Mouse (Mus musculus) kidney, adult 11 months (tissue): Measurements from ENCODE around the gene Pld2.
"Not testable (repeated sequence)": the region's sequence is repeated elsewhere in the genome, so short reads cannot be mapped to it uniquely, and the experiment has no call there.

Source experiments
- DNase-seq: peaks from one replicate; pipeline ENCODE4 v3.0.0; 2022

The Pld2 gene

GRCm38 (mm10) chr11:70526211-70526610, 13.7 kb upstream of the Pld2 start:
- no peak for DNase-seq

GRCm38 (mm10) chr11:70528610-70529009, 11.3 kb upstream of the Pld2 start:
- DNase-seq, result no peak

GRCm38 (mm10) chr11:70531065-70531464, 8.8 kb upstream of the Pld2 start:
- not testable (repeated sequence) for DNase-seq

GRCm38 (mm10) chr11:70532839-70533238, 7.0 kb upstream of the Pld2 start, which contains the start of gene Gm40193:
Gene Gm40193, minus strand, starts transcription at chr11:70532939.
- no peak for DNase-seq

GRCm38 (mm10) chr11:70539423-70539822, 441 bp upstream of the Pld2 start:
- no peak for DNase-seq

GRCm38 (mm10) chr11:70540928-70541327, 1.1 kb downstream of the Pld2 start:
- no peak for DNase-seq

- DNase-seq, result no peak
Measured at GRCm38 (mm10) chr11:70541415-70541814, 1.6 kb downstream of the Pld2 start.

GRCm38 (mm10) chr11:70544496-70544895, 4.6 kb downstream of the Pld2 start:
- DNase-seq, result no peak

GRCm38 (mm10) chr11:70551526-70551925, 11.7 kb downstream of the Pld2 start:
- no peak for DNase-seq

- DNase-seq, result no peak
Measured at GRCm38 (mm10) chr11:70553940-70554339, 14.1 kb downstream of the Pld2 start.

- no peak for DNase-seq
Measured at GRCm38 (mm10) chr11:70557545-70557944, 17.7 kb downstream of the Pld2 start.

- no peak for DNase-seq
Measured at GRCm38 (mm10) chr11:70561937-70562286, 22.0 kb downstream of the Pld2 start.

- peak; percentile 94 for DNase-seq
Measured at GRCm38 (mm10) chr11:70562287-70562994, 22.6 kb downstream of the Pld2 start, which contains the start of gene Mink1. Gene Mink1, plus strand, starts transcription at chr11:70562881.

GRCm38 (mm10) chr11:70562995-70563469, 23.2 kb downstream of the Pld2 start:
- DNase-seq, result no peak

- DNase-seq, result peak; percentile 66
Measured at GRCm38 (mm10) chr11:70563470-70564275, 23.8 kb downstream of the Pld2 start.

GRCm38 (mm10) chr11:70564276-70564873, 24.5 kb downstream of the Pld2 start:
- DNase-seq, result peak; percentile 78

- no peak for DNase-seq
Measured at GRCm38 (mm10) chr11:70566586-70566985, 26.7 kb downstream of the Pld2 start.

GRCm38 (mm10) chr11:70570614-70571013, 30.8 kb downstream of the Pld2 start:
- DNase-seq, result not testable (repeated sequence)

GRCm38 (mm10) chr11:70571641-70572040, 31.8 kb downstream of the Pld2 start:
- no peak for DNase-seq

GRCm38 (mm10) chr11:70572348-70572902, 32.6 kb downstream of the Pld2 start:
- no peak for DNase-seq

GRCm38 (mm10) chr11:70573872-70574271, 34.0 kb downstream of the Pld2 start:
- no peak for DNase-seq

- DNase-seq, result no peak
Measured at GRCm38 (mm10) chr11:70577201-70577600, 37.3 kb downstream of the Pld2 start.

GRCm38 (mm10) chr11:70578962-70579361, 39.1 kb downstream of the Pld2 start:
- no peak for DNase-seq
